Mouse (Mus musculus) hindlimb bud, embryonic 11.5 days (tissue): ENCODE measurements around the gene Sema3c.
A peak's percentile ranks its signal among the peaks of the same experiment; 100 is the strongest.

Experiments
- DNase-seq: peaks from one replicate; pipeline ENCODE4 v3.0.0-alpha.2; 2012; ENCODE audit warnings: low read depth, low spot score; ENCODE audit errors: extremely low spot score

The Sema3c gene

DNA sequence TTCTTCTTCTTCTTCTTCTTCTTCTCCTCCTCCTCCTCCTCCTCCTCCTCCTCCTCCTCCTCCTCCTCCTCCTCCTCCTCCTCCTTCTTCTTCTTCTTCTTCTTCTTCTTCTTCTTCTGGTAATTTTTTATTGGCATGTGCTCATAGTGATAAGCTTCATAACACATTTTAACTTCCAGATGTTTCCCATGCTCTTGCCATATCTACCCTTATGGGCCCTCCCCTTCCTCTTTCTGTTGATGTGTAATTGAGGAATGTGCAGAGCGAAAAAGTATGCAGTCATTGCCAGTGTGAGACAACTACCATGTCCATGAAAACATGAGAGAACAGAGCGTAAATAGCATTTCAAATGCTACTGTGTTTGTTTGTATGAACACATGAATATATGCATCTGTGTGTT, 196.2 kb downstream of the Sema3c start:
- no peak for DNase-seq

DNA sequence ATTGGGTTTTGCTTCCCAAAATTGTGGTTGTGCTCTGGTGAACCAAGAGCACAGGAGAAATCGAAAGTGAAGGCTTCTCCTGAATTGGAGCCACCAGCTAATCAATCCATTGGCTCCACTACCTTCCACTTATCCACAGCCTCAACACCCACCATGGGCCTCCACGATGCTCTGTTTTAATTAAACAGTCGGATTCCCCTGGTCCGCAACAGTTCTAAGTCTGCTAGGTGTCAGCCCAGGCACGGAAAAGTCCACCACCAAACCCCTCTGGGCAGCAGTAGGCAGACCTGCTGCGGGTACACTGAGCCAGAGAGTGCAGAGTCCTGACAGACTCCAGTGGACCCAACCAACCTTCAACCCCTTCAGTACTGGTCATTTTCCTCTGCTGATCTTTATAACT, 202.5 kb downstream of the Sema3c start:
- peak; percentile 100 for DNase-seq
